Mouse (Mus musculus): ENCODE measurements around the gene Tada2a. TPM values are rescaled to one million over a fixed set of nuclear protein-coding genes. Genes with fewer than 3 reads are reported as not detected.

Gene Tada2a
- polyA plus RNA-seq, 1 experiment = 36.5 TPM

- no peak for TF ChIP-seq CTCF (IDR thresholded peaks at IDR 0.05; ENCODE audit: borderline replicate concordance, extremely low read depth, insufficient read depth, insufficient read length)
- no peak for TF ChIP-seq POLR2A (IDR thresholded peaks at IDR 0.05; ENCODE audit: borderline replicate concordance, extremely low read depth, insufficient read depth, insufficient read length, poor library complexity, severe bottlenecking)
- no peak for DNase-seq (ENCODE audit: low read depth)
Measured at GRCm38 (mm10) chr11:84107137-84107536, 22.3 kb downstream of the Tada2a start.

- TF ChIP-seq CTCF (IDR thresholded peaks at IDR 0.05; ENCODE audit: borderline replicate concordance, extremely low read depth, insufficient read depth, insufficient read length) (no peak), POLR2A (IDR thresholded peaks at IDR 0.05; ENCODE audit: borderline replicate concordance, extremely low read depth, insufficient read depth, insufficient read length, poor library complexity, severe bottlenecking) (no peak)
- no peak for DNase-seq (ENCODE audit: low read depth)
Measured at GRCm38 (mm10) chr11:84104036-84104435, 25.4 kb downstream of the Tada2a start.

GRCm38 (mm10) chr11:84101182-84101581 lies 28.2 kb downstream of the Tada2a start:
- DNase-seq (ENCODE audit: low read depth) = peak; percentile 56
- TF ChIP-seq CTCF (IDR thresholded peaks at IDR 0.05; ENCODE audit: borderline replicate concordance, extremely low read depth, insufficient read depth, insufficient read length) (no peak), POLR2A (IDR thresholded peaks at IDR 0.05; ENCODE audit: borderline replicate concordance, extremely low read depth, insufficient read depth, insufficient read length, poor library complexity, severe bottlenecking) (no peak)

- DNase-seq (ENCODE audit: low read depth) = peak; percentile 29
- TF ChIP-seq CTCF (IDR thresholded peaks at IDR 0.05; ENCODE audit: borderline replicate concordance, extremely low read depth, insufficient read depth, insufficient read length) = no peak
- no peak for TF ChIP-seq POLR2A (IDR thresholded peaks at IDR 0.05; ENCODE audit: borderline replicate concordance, extremely low read depth, insufficient read depth, insufficient read length, poor library complexity, severe bottlenecking)
Measured at GRCm38 (mm10) chr11:84097251-84097998, 32.0 kb downstream of the Tada2a start.

- DNase-seq (ENCODE audit: low read depth) = no peak
- TF ChIP-seq CTCF (IDR thresholded peaks at IDR 0.05; ENCODE audit: borderline replicate concordance, extremely low read depth, insufficient read depth, insufficient read length) (no peak), POLR2A (IDR thresholded peaks at IDR 0.05; ENCODE audit: borderline replicate concordance, extremely low read depth, insufficient read depth, insufficient read length, poor library complexity, severe bottlenecking) (no peak)
Measured at GRCm38 (mm10) chr11:84095084-84095483, 34.3 kb downstream of the Tada2a start.

- TF ChIP-seq POLR2A (IDR thresholded peaks at IDR 0.05; ENCODE audit: borderline replicate concordance, extremely low read depth, insufficient read depth, insufficient read length, poor library complexity, severe bottlenecking) (no peak), CTCF (IDR thresholded peaks at IDR 0.05; ENCODE audit: borderline replicate concordance, extremely low read depth, insufficient read depth, insufficient read length) (no peak)
- DNase-seq (ENCODE audit: low read depth) = no peak
Measured at GRCm38 (mm10) chr11:84090572-84090971, 38.8 kb downstream of the Tada2a start.

- no peak for DNase-seq (ENCODE audit: low read depth)
- TF ChIP-seq POLR2A (IDR thresholded peaks at IDR 0.05; ENCODE audit: borderline replicate concordance, extremely low read depth, insufficient read depth, insufficient read length, poor library complexity, severe bottlenecking) (no peak), CTCF (IDR thresholded peaks at IDR 0.05; ENCODE audit: borderline replicate concordance, extremely low read depth, insufficient read depth, insufficient read length) (no peak)
Measured at GRCm38 (mm10) chr11:84081901-84082300, 47.5 kb downstream of the Tada2a start.

- DNase-seq (ENCODE audit: low read depth) = no peak
- no peak for TF ChIP-seq POLR2A (IDR thresholded peaks at IDR 0.05; ENCODE audit: borderline replicate concordance, extremely low read depth, insufficient read depth, insufficient read length, poor library complexity, severe bottlenecking)
- no peak for TF ChIP-seq CTCF (IDR thresholded peaks at IDR 0.05; ENCODE audit: borderline replicate concordance, extremely low read depth, insufficient read depth, insufficient read length)
Measured at GRCm38 (mm10) chr11:84080327-84080726, 49.1 kb downstream of the Tada2a start.

GRCm38 (mm10) chr11:84079887-84080286 lies 49.5 kb downstream of the Tada2a start:
- TF ChIP-seq POLR2A (IDR thresholded peaks at IDR 0.05; ENCODE audit: borderline replicate concordance, extremely low read depth, insufficient read depth, insufficient read length, poor library complexity, severe bottlenecking) = no peak
- no peak for TF ChIP-seq CTCF (IDR thresholded peaks at IDR 0.05; ENCODE audit: borderline replicate concordance, extremely low read depth, insufficient read depth, insufficient read length)
- no peak for DNase-seq (ENCODE audit: low read depth)

GRCm38 (mm10) chr11:84079361-84079760 lies 50.0 kb downstream of the Tada2a start:
- TF ChIP-seq POLR2A (IDR thresholded peaks at IDR 0.05; ENCODE audit: borderline replicate concordance, extremely low read depth, insufficient read depth, insufficient read length, poor library complexity, severe bottlenecking) (no peak), CTCF (IDR thresholded peaks at IDR 0.05; ENCODE audit: borderline replicate concordance, extremely low read depth, insufficient read depth, insufficient read length) (no peak)
- no peak for DNase-seq (ENCODE audit: low read depth)

- no peak for DNase-seq (ENCODE audit: low read depth)
- TF ChIP-seq CTCF (IDR thresholded peaks at IDR 0.05; ENCODE audit: borderline replicate concordance, extremely low read depth, insufficient read depth, insufficient read length) (no peak), POLR2A (IDR thresholded peaks at IDR 0.05; ENCODE audit: borderline replicate concordance, extremely low read depth, insufficient read depth, insufficient read length, poor library complexity, severe bottlenecking) (no peak)
Measured at GRCm38 (mm10) chr11:84078601-84079000, 50.8 kb downstream of the Tada2a start.

- no peak for DNase-seq (ENCODE audit: low read depth)
- TF ChIP-seq CTCF (IDR thresholded peaks at IDR 0.05; ENCODE audit: borderline replicate concordance, extremely low read depth, insufficient read depth, insufficient read length) (no peak), POLR2A (IDR thresholded peaks at IDR 0.05; ENCODE audit: borderline replicate concordance, extremely low read depth, insufficient read depth, insufficient read length, poor library complexity, severe bottlenecking) (no peak)
Measured at GRCm38 (mm10) chr11:84077008-84077407, 52.4 kb downstream of the Tada2a start.

Data from brain, embryonic 14.5 days (tissue).